Mouse (Mus musculus): Measurements from ENCODE around the gene Bcas1.

GRCm38 (mm10) chr2:170432152-170432551 lies 4.5 kb upstream of the Bcas1 start:
- TF ChIP-seq CTCF (IDR thresholded peaks at IDR 0.05; ENCODE audit: low read depth) (no peak), EP300 (IDR thresholded peaks at IDR 0.05; ENCODE audit: low read depth) (no peak)
